Mouse (Mus musculus): Measurements from ENCODE around the gene Armc9. TPM values are rescaled to one million over a fixed set of nuclear protein-coding genes. Genes with fewer than 3 reads are reported as not detected.

The Armc9 gene
- polyA plus RNA-seq, 1 experiment = 8.3 TPM

- no peak for DNase-seq (ENCODE audit: low read depth)
Measured at GRCm38 (mm10) chr1:86312269-86312668, 157.7 kb downstream of the Armc9 start.

DNA sequence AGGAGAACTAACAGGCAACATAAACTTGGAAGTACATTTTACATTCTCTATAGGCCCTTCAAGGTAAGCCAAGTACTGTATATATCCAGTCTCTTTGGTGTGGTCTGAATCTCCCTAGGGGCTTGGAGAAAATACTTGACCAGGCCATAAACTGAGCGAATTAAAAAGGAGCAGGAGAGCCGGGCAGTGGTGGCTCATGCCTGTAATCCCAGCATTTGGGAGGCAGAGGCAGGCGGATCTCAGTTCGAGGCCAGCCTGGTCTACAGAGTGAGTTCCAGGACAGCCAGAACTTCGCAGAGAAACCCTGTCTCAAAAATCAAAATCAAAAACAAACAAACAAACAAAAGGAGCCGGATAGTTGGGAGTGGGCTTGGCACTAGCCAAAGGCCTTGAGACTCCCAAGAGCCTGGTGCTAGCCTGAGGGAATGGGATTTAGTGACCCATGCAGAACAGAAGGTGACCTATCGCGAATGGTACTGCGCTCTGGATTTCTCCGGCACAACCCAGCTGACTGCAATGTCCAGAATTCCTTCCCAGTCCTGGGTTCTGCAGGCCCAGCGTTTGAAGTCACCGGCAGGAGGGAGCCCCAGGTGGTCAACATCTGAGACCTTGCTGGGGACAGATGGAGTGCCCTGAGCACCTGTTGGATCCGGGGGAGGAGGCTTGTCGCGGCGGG lies 158.7 kb downstream of the Armc9 start:
- DNase-seq (ENCODE audit: low read depth) = no peak

DNA sequence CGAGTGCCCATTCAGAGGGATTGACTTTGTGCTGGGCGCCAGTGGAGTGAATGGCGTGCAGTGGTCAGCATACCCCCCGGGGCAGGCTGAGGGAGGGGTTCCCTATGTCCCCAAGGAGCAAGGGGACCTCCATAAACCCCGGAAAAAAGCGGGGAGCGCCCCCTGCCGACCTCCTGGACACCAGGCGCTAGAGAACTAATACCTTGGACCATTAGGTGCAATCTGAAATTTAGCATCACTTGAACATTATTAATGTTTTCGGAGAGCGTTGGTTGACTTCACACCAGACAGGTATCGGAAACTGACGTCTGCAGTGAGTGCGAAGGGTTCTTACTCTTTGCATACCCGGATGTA lies 159.2 kb downstream of the Armc9 start:
- no peak for DNase-seq (ENCODE audit: low read depth)

- DNase-seq (ENCODE audit: low read depth) = no peak
Measured at GRCm38 (mm10) chr1:86320822-86321413, 166.3 kb downstream of the Armc9 start.

Other genes with a start within 250 kb of the Armc9 start
- gene 4933407L21Rik, start 226.3 kb upstream of the Armc9 start, polyA plus RNA-seq (2012; rRNA removed) = 0.58 and 2.1 TPM in 2 replicates
- gene Gpr55, start 193.8 kb upstream of the Armc9 start, polyA plus RNA-seq (2012; rRNA removed) = 0.03 and 0.07 TPM in 2 replicates
- gene Spata3, start 138.0 kb upstream of the Armc9 start, polyA plus RNA-seq (2012; rRNA removed) = 18.5 and 30.4 TPM in 2 replicates
- 37.5 and 48.4 TPM in 2 replicates for gene 2810459M11Rik, start 108.9 kb upstream of the Armc9 start, polyA plus RNA-seq (2012; rRNA removed)
- gene Psmd1, start 90.4 kb upstream of the Armc9 start, polyA plus RNA-seq (2012; rRNA removed) = 79.7 and 84.6 TPM in 2 replicates
- 0.24 and 0.30 TPM in 2 replicates for gene Htr2b, start 42.8 kb upstream of the Armc9 start, polyA plus RNA-seq (2012; rRNA removed)
- gene Gm21972, start 21.1 kb upstream of the Armc9 start, polyA plus RNA-seq (2012; rRNA removed) = 0.38 TPM in 1 of 2 replicates, not detected in the other
- 6.6 and 10.7 TPM in 2 replicates for gene B3gnt7, start 148.1 kb downstream of the Armc9 start, polyA plus RNA-seq (2012; rRNA removed)
- 5.8 and 13.1 TPM in 2 replicates for gene Ncl, start 204.6 kb downstream of the Armc9 start, polyA plus RNA-seq (2012; rRNA removed)

All from gonadal fat pad, adult 2 months (tissue).